Mouse (Mus musculus): ENCODE data around the gene Kank2. TPM values are rescaled to one million over a fixed set of nuclear protein-coding genes. Genes with fewer than 3 reads are reported as not detected.
"Not testable (repeated sequence)": the region's sequence is repeated elsewhere in the genome, so short reads cannot be mapped to it uniquely, and the experiment has no call there.

The Kank2 gene
- total and polyA plus RNA-seq, 3 experiments: 7.6 to 16.3 TPM; not detected in 1

GRCm38 (mm10) chr9:21786906-21787305, 11.6 kb downstream of the Kank2 start (continued):
- TF ChIP-seq ZC3H11A (IDR thresholded peaks at IDR 0.05; ENCODE audit: low read depth, low read length) (peak; percentile 69), USF2 (IDR thresholded peaks at IDR 0.05; ENCODE audit: borderline replicate concordance in 1 of 2, insufficient read depth in 1 of 2, low read depth in 1 of 2, low read length in 2 of 2) (no peak), GABPA (IDR thresholded peaks at IDR 0.05; ENCODE audit: low read depth, low read length) (no peak), GATA1 (IDR thresholded peaks at IDR 0.05; ENCODE audit: low read depth, low read length) (no peak), SIN3A (IDR thresholded peaks at IDR 0.05; ENCODE audit: low read length) (peak; percentile 42; the same call in 1 of the 2 replicates), POLR2AphosphoS5 (IDR thresholded peaks at IDR 0.05; ENCODE audit: borderline replicate concordance, low read depth, low read length) (no peak), EP300 (IDR thresholded peaks at IDR 0.05; ENCODE audit: low read depth in 1 of 2, low read length in 2 of 2) (no peak), CTCF (IDR thresholded peaks at IDR 0.05 in 2 of 3, conservative IDR thresholded peaks at IDR 0.05 in 1 of 3; ENCODE audit: control insufficient read depth in 1 of 3, insufficient read depth in 1 of 3, low read depth in 2 of 3, low read length in 3 of 3, poor library complexity in 1 of 3, severe bottlenecking in 1 of 3) (peak; percentile 95 to 99 (median 98)), POLR2AphosphoS2 (IDR thresholded peaks at IDR 0.05; ENCODE audit: low read length) (no peak), MAX (IDR thresholded peaks at IDR 0.05; ENCODE audit: low read length) (no peak), USF1 (IDR thresholded peaks at IDR 0.05; ENCODE audit: low read depth, low read length) (no peak), MYB (IDR thresholded peaks at IDR 0.05; ENCODE audit: low read depth, low read length) (no peak)

GRCm38 (mm10) chr9:21786309-21786708, 12.2 kb downstream of the Kank2 start:
- H3K9ac ChIP-seq (ENCODE audit: control insufficient read depth, low read depth, low read length, poor library complexity, severe bottlenecking): not testable (repeated sequence)
- TF ChIP-seq ZNF384 (IDR thresholded peaks at IDR 0.05; ENCODE audit: low read depth, low read length): peak; percentile 50

GRCm38 (mm10) chr9:21784517-21785307, 13.8 kb downstream of the Kank2 start:
- no peak overlapping the region for H3K9ac ChIP-seq (ENCODE audit: control insufficient read depth, low read depth, low read length, poor library complexity, severe bottlenecking)
- H3K9me3 ChIP-seq (replicated peaks; ENCODE audit: insufficient read depth, low read length): no peaks in the 10 kb centered on the region
- no peaks in the 10 kb centered on the region for H3K27me3 ChIP-seq (ENCODE audit: control insufficient read depth in 1 of 2, insufficient read depth in 2 of 2, low read length in 2 of 2)
- DNase-seq (ENCODE audit: low read depth, low spot score): no peak
- TF ChIP-seq ZNF384 (IDR thresholded peaks at IDR 0.05; ENCODE audit: low read depth, low read length) (peak; percentile 58), USF1 (IDR thresholded peaks at IDR 0.05; ENCODE audit: low read depth, low read length) (peak; percentile 48; the same call in 1 of the 2 replicates), CTCF (IDR thresholded peaks at IDR 0.05 in 2 of 3, conservative IDR thresholded peaks at IDR 0.05 in 1 of 3; ENCODE audit: control insufficient read depth in 1 of 3, insufficient read depth in 1 of 3, low read depth in 2 of 3, low read length in 3 of 3, poor library complexity in 1 of 3, severe bottlenecking in 1 of 3) (peak in 1 of 3 experiments; percentile 10; a peak in 1 of 6 replicates), UBTF (IDR thresholded peaks at IDR 0.05; ENCODE audit: borderline replicate concordance, insufficient read depth, low read depth, low read length) (no peak), MXI1 (IDR thresholded peaks at IDR 0.05; ENCODE audit: low read depth, low read length) (no peak)
- H3K36me3 ChIP-seq (ENCODE audit: control insufficient read depth in 1 of 2, insufficient read depth in 2 of 2, low read length in 2 of 2): peaks cover 0 to 7% of the 10 kb centered on the region in 2 experiments; a peak in 2 of 4 replicates
- peaks cover 9 to 16% of the 10 kb centered on the region in 2 experiments for H3K4me1 ChIP-seq (ENCODE audit: control insufficient read depth in 1 of 2, insufficient read depth in 2 of 2, low read length in 2 of 2)
- no peak overlapping the region for H3K27ac ChIP-seq (ENCODE audit: control insufficient read depth, low read depth, low read length)
- H3K79me2 ChIP-seq (ENCODE audit: control insufficient read depth, insufficient read depth, low read length, poor library complexity): no peaks in the 10 kb centered on the region
- H3K4me3 ChIP-seq (ENCODE audit: control insufficient read depth in 1 of 2, insufficient read depth in 1 of 2, low read depth in 2 of 2, low read length in 2 of 2): no peak overlapping the region

More at GRCm38 (mm10) chr9:21786309-21786708, 12.2 kb downstream of the Kank2 start:
- H3K9me3 ChIP-seq (replicated peaks; ENCODE audit: insufficient read depth, low read length); H3K4me3 ChIP-seq (ENCODE audit: control insufficient read depth in 1 of 2, insufficient read depth in 1 of 2, low read depth in 2 of 2, low read length in 2 of 2); DNase-seq (ENCODE audit: low read depth, low spot score); H3K27me3 ChIP-seq (ENCODE audit: control insufficient read depth in 1 of 2, insufficient read depth in 2 of 2, low read length in 2 of 2); H3K79me2 ChIP-seq (ENCODE audit: control insufficient read depth, insufficient read depth, low read length, poor library complexity); H3K27ac ChIP-seq (ENCODE audit: control insufficient read depth, low read depth, low read length); H3K36me3 ChIP-seq (ENCODE audit: control insufficient read depth in 1 of 2, insufficient read depth in 2 of 2, low read length in 2 of 2): not testable (repeated sequence)
- H3K4me1 ChIP-seq (ENCODE audit: control insufficient read depth in 1 of 2, insufficient read depth in 2 of 2, low read length in 2 of 2): peaks cover 9 to 16% of the 10 kb centered on the region in 2 experiments

All from MEL (cell line).